Mouse (Mus musculus) kidney, postnatal 0 days (tissue): ENCODE data around the gene Tmem208. TPM values are rescaled to one million over a fixed set of nuclear protein-coding genes. Genes with fewer than 3 reads are reported as not detected.

ENCODE experiments used
- ATAC-seq: fragments of 200-750 bp; cut with Nextera tagmentation; replicated peaks from 2 replicates; pipeline ENCODE4 v1.8.0; 2017; ENCODE audit warnings: low read depth, moderate number of reproducible peaks, moderate TSS enrichment, moderate library complexity; ENCODE audit not compliant: low FRiP score
- DNase-seq: peaks from one replicate; pipeline ENCODE4 v3.0.0-alpha.2; 2016; ENCODE audit warnings: low spot score
- H3K27ac ChIP-seq: fragments of 300-500 bp; sonication (generic); 2 replicates; pipeline ENCODE4 v1.5.1; 2014; ENCODE audit warnings: mild to moderate bottlenecking
- H3K27me3 ChIP-seq: fragments of 300-500 bp; sonication (generic); 2 replicates; pipeline ENCODE4 v1.6.1; 2014; ENCODE audit warnings: low read length, mixed read lengths; ENCODE audit not compliant: insufficient read depth
- H3K36me3 ChIP-seq: fragments of 300-500 bp; sonication (generic); 2 replicates; pipeline ENCODE4 v1.6.1; 2014; ENCODE audit warnings: low read length, mixed read lengths; ENCODE audit not compliant: insufficient read depth
- H3K4me1 ChIP-seq: fragments of 300-500 bp; sonication (generic); replicated peaks from 2 replicates; pipeline ENCODE4 v1.6.1; 2014; ENCODE audit warnings: antibody characterized with exemption, low read length, mixed read lengths; ENCODE audit not compliant: insufficient read depth
- H3K4me2 ChIP-seq: fragments of 300-500 bp; sonication (generic); 2 replicates; pipeline ENCODE4 v1.6.1; 2014; ENCODE audit warnings: mild to moderate bottlenecking, low read length, moderate library complexity, mixed read lengths
- H3K4me3 ChIP-seq: fragments of 300-500 bp; sonication (generic); replicated peaks from 2 replicates; pipeline ENCODE4 v1.5.1; 2014; ENCODE audit warnings: low read depth, low read length
- H3K9ac ChIP-seq: fragments of 300-500 bp; sonication (generic); 2 replicates; pipeline ENCODE4 v1.6.1; 2014; ENCODE audit warnings: low read depth, low read length
- H3K9me3 ChIP-seq: fragments of 300-500 bp; sonication (generic); replicated peaks from 2 replicates; pipeline ENCODE4 v1.6.1; 2016; ENCODE audit warnings: low read length, inconsistent platforms, mixed read lengths
- CTCF ChIP-seq: IDR thresholded peaks from 2 replicates; pipeline ENCODE4 v1.5.1; 2016; ENCODE audit warnings: antibody characterized with exemption, low read depth, mild to moderate bottlenecking, moderate library complexity
- whole genome bisulfite sequencing: fragments of 180-500 bp; shearing (Covaris S2); extraction: QIAGEN DNeasy Blood & Tissue Kit; methylation state at CpG from one replicate; pipeline ENCODE4 v1.1.7; 2014; 5-methylcytosine and 5-hydroxymethylcytosine counted together
- microRNA counts: library from miRNA; unstranded; fragments of <30 nt; microRNA quantifications from one replicate; lab custom pipeline; 2015
- microRNA-seq: library from miRNA; unstranded; fragments of <30 nt; microRNA quantifications from one replicate; pipeline ENCODE4, GENCODE M21; 2016
- polyA plus RNA-seq: library from polyadenylated mRNA; unstranded; fragments of >200 nt; fragmentation: Nextera tagmentation; extraction: Ambion mirVana; gene quantifications from 2 replicates; pipeline ENCODE4 v1.2.1, GENCODE M21; 2015

Gene Tmem208
- polyA plus RNA-seq, 1 experiment from 2014 or later = 140 TPM

DNA sequence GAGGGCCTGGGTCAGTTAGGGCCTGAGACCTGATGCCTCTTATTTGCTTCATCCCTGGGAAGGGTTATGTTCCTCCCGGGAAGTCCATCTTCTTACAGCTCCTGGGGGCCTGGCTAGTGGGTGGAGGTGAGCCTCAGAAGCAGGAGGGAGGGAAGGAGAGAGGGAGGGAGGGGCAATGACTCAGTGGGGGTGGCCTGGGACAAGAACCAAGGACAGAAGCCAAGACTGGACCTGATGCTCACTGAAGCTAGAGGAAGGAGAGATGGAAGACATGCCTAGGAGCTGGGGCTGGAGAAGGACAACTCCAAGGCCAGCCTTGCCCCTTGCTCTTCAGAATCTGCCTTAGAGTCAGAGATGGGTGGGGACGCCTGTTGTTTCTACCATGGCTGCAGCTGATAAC, 46.9 kb downstream of the Tmem208 start, which contains the start of gene Plekhg4:
Plekhg4 (plus strand) TSS at position 243 of the 400 bp plus-strand sequence.
- ATAC-seq (no peak), DNase-seq (no peak)
- Histone ChIP-seq H3K27me3 (no peaks in the 10 kb centered on the region), H3K4me1 (0 out of 2 replicates have a peak, but pooled peaks cover 3% of the 10 kb centered on the region), H3K9ac (no peak within 1 kb of the TSS), H3K4me2 (no peak within 1 kb of the TSS), H3K9me3 (no peaks in the 10 kb centered on the region), H3K4me3 (no peak within 1 kb of the TSS), H3K36me3 (no peaks in the 10 kb centered on the region), H3K27ac (no peak within 1 kb of the TSS)
- no peak for TF ChIP-seq CTCF
- WGBS = 47% methylated on average over 2 of the region's 2 CpGs

DNA sequence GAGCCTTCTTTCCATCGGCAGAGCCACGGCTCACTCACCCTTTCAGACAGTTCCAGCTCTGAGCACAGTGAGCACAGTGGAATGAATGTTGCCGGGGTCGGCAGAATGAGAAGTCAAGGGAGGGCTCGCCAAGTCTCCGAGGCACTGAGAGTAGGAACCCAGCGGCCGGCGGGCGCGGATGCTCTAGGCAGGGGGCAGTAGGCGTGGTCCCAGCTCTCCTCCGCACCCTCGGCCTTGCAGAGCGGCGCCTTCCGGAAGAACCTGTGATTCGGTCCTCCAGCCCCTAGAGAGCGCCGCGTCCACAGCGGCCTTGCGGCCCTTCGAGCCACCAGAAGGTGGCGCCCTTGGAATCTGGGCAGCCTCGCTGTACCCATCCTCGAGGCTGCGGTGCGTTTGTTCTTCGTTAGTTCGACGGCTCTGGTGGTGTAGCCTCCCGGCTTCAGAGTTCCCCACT, 48.4 kb downstream of the Tmem208 start:
- WGBS = 36% methylated on average over 33 of the region's 33 CpGs
- Histone ChIP-seq H3K27ac (no peak overlapping the region), H3K4me3 (no peak overlapping the region), H3K9me3 (no peaks in the 10 kb centered on the region), H3K4me1 (peaks cover 11% of the 10 kb centered on the region; the same call in 1 of the 2 replicates), H3K9ac (no peak overlapping the region), H3K27me3 (no peaks in the 10 kb centered on the region), H3K36me3 (no peaks in the 10 kb centered on the region), H3K4me2 (peak overlapping the region; percentile 50)
- DNase-seq (peak; percentile 62), ATAC-seq (peak; percentile 59)
- peak; percentile 68 for TF ChIP-seq CTCF

DNA sequence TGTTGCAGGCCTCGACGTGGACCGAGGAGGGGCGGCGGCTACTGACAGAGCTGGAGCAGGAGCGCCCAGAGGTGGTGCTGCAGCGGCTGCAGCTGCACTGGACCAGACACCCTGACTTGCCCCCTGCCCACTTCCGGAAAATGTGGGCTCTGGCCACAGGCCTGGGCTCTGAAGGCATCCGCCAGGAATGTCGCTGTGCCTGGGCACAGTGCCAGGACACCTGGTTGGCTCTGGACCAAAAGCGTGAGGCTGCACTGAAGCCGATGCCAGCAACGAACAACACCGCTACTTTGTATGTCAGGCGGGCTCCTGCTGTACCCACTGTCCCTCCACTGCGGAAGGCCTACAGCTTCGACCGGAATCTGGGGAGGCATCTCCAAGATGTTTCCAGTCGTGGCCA, 52.5 kb downstream of the Tmem208 start:
- H3K36me3 ChIP-seq = no peaks in the 10 kb centered on the region
- H3K9ac ChIP-seq = no peak overlapping the region
- no peak overlapping the region for H3K27ac ChIP-seq
- TF ChIP-seq CTCF = no peak
- no peak overlapping the region for H3K4me2 ChIP-seq
- DNase-seq = peak; percentile 43
- peak; percentile 52; the same call in 1 of the 2 replicates for ATAC-seq
- H3K4me3 ChIP-seq = no peak overlapping the region
- no peaks in the 10 kb centered on the region for H3K27me3 ChIP-seq
- H3K9me3 ChIP-seq = no peaks in the 10 kb centered on the region
- H3K4me1 ChIP-seq = peaks cover 11% of the 10 kb centered on the region; the same call in 1 of the 2 replicates
- 50% methylated on average over 19 of the region's 19 CpGs for WGBS

DNA sequence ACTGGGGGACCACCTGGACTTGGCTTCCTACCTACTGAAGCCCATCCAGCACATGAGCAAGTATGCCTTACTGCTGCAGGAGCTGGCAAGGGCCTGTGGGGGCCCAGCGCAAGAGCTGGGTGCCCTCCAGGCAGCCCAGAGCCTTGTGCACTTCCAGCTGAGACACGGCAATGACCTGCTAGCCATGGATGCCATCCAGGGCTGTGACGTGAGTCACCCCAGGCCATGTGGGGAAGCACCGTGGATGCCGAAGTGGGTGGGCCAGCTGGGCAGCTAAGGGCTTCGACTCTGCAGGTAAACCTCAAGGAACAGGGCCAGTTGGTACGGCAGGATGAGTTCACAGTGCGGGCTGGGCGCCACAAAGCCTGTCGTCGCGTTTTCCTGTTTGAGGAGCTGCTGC, 54.2 kb downstream of the Tmem208 start:
- DNase-seq (no peak), ATAC-seq (no peak)
- Histone ChIP-seq H3K9me3 (no peaks in the 10 kb centered on the region), H3K4me3 (no peak overlapping the region), H3K4me1 (peaks cover 11% of the 10 kb centered on the region; the same call in 1 of the 2 replicates), H3K27me3 (no peaks in the 10 kb centered on the region), H3K4me2 (no peak overlapping the region), H3K9ac (no peak overlapping the region), H3K27ac (no peak overlapping the region), H3K36me3 (no peaks in the 10 kb centered on the region)
- 81% methylated on average over 12 of the region's 12 CpGs for WGBS
- no peak for TF ChIP-seq CTCF

DNA sequence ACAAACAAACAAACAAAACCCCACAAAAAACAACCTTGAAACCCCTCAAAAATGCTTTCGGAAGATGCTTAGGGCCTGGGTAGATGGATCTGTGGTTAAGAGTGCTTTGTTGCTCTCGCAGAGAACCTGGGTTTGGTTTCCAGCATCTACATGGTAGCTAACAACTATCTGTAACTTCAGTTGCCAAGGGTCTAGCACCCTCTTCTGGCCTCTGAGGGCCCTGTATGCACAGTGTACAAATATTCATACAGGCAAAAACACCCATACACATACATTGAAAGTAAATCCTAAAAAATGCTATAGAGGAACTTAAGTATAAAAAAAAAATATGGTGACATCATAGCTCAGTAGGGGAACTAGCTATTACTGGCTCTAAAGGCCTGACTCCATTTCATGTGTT, 57.9 kb downstream of the Tmem208 start:
- H3K4me3 ChIP-seq = no peak overlapping the region
- peaks cover 19% of the 10 kb centered on the region; the same call in 1 of the 2 replicates for H3K4me1 ChIP-seq
- no peaks in the 10 kb centered on the region for H3K36me3 ChIP-seq
- TF ChIP-seq CTCF = peak; percentile 9; the same call in 1 of the 2 replicates
- H3K27ac ChIP-seq = no peak overlapping the region
- H3K9me3 ChIP-seq = no peaks in the 10 kb centered on the region
- H3K27me3 ChIP-seq = no peaks in the 10 kb centered on the region
- DNase-seq (no peak), ATAC-seq (no peak)
- no peak overlapping the region for H3K9ac ChIP-seq
- no peak overlapping the region for H3K4me2 ChIP-seq
- 95% methylated on average over 2 of the region's 2 CpGs for WGBS

MicroRNAs encoded within 50 kb of the gene (microRNA counts, 519-probe panel; counts per million panel counts)
- microRNA mmu-miR-328 (lab: Ali Mortazavi, UCI) = 1,648 counts per million, percentile 68 among the panel's probes with 10 or more counts

Small RNA genes lying within 50 kb of the gene (microRNA-seq; reads per million reads assigned to microRNA genes)
- gene Gm27320 (not detected), gene Mir328 (200 reads per million, percentile 59 among the genes with 10 or more reads in this experiment)

Other genes starting within 250 kb of the Tmem208 start
- gene Ces3b, start 242.6 kb upstream of the Tmem208 start, polyA plus RNA-seq = not detected in 2 replicates
- gene Ces4a, start 194.6 kb upstream of the Tmem208 start, polyA plus RNA-seq = not detected in 2 replicates
- gene Cbfb, start 155.7 kb upstream of the Tmem208 start, polyA plus RNA-seq = 59.6 and 59.7 TPM in 2 replicates
- 19.2 and 20.6 TPM in 2 replicates for gene D230025D16Rik, start 101.2 kb upstream of the Tmem208 start, polyA plus RNA-seq
- 7.5 and 7.7 TPM in 2 replicates for gene B3gnt9, start 71.2 kb upstream of the Tmem208 start, polyA plus RNA-seq
- gene Tradd, start 61.7 kb upstream of the Tmem208 start, polyA plus RNA-seq = 21.8 and 24.2 TPM in 2 replicates
- gene Fbxl8, start 61.7 kb upstream of the Tmem208 start, polyA plus RNA-seq = 1.8 and 2.4 TPM in 2 replicates
- 0.12 TPM in 1 of 2 replicates, not detected in the other for gene Hsf4, start 56.6 kb upstream of the Tmem208 start, polyA plus RNA-seq
- 0.29 and 0.68 TPM in 2 replicates for gene Nol3, start 50.2 kb upstream of the Tmem208 start, polyA plus RNA-seq
- 5.5 and 6.2 TPM in 2 replicates for gene 4931428F04Rik, start 36.5 kb upstream of the Tmem208 start, polyA plus RNA-seq
- gene Exoc3l, start 30.3 kb upstream of the Tmem208 start, polyA plus RNA-seq = 15.9 and 18.5 TPM in 2 replicates
- gene E2f4, start 28.7 kb upstream of the Tmem208 start, polyA plus RNA-seq = 55.2 and 57.9 TPM in 2 replicates
- 15.5 and 17.4 TPM in 2 replicates for gene Elmo3, start 20.8 kb upstream of the Tmem208 start, polyA plus RNA-seq
- gene Lrrc29, start 76 bp upstream of the Tmem208 start, polyA plus RNA-seq = 5.2 and 5.6 TPM in 2 replicates
- gene Fhod1, start 21.6 kb downstream of the Tmem208 start, polyA plus RNA-seq = 1.8 and 2.3 TPM in 2 replicates
- 1.3 and 1.4 TPM in 2 replicates for gene Slc9a5, start 22.5 kb downstream of the Tmem208 start, polyA plus RNA-seq
- gene Plekhg4, start 46.9 kb downstream of the Tmem208 start, polyA plus RNA-seq = 0.31 and 0.33 TPM in 2 replicates
- 0.05 TPM in 1 of 2 replicates, not detected in the other for gene Kctd19, start 87.1 kb downstream of the Tmem208 start, polyA plus RNA-seq
- 0.15 and 0.34 TPM in 2 replicates for gene Lrrc36, start 87.2 kb downstream of the Tmem208 start, polyA plus RNA-seq
- 15.6 and 19.4 TPM in 2 replicates for gene Tppp3, start 145.2 kb downstream of the Tmem208 start, polyA plus RNA-seq
- gene Zdhhc1, start 170.5 kb downstream of the Tmem208 start, polyA plus RNA-seq = 28.0 and 30.5 TPM in 2 replicates
- gene Hsd11b2, start 192.4 kb downstream of the Tmem208 start, polyA plus RNA-seq = 42.4 and 44.8 TPM in 2 replicates
- gene Atp6v0d1, start 239.7 kb downstream of the Tmem208 start, polyA plus RNA-seq = 112 and 122 TPM in 2 replicates